Comparison of ENCODE assay signal across 9 mouse cellular contexts in the genomic region with DNA sequence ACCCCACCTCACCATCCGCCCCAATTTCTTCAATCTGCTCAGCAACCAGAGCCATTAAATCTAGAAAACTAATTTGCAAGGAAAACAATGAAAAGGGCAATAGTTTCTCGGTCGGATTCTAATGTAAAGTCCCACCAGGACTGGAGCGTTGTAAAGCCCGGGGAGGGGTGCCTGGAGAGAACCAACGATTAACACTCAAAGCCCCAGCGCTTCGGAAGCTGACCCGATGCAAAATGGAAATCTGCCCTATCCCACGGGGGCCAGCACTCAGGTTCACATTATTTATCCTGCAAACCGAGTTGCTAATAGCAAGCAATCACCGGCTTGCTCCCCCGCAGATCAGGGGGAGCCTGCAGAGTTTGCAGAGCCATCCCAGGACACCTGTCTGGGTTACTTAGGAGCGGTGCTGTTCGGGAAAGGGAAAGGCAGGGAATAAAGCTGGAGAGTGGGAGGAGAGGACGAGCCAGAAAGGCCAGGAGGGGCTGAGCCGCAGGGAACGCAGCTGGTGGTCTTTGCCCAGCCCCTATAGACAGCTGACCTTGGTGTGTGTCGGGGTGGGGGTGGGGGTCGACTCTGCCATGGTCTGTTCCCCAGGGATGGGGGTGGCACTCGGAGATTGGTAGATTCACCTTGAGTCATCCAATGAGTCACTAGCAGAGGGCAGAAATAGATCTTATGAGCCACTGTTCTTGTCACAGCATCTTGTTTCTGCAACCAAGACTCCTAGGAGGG. TPM values are rescaled to one million over a fixed set of nuclear protein-coding genes. Genes with fewer than 3 reads are reported as not detected.
A peak's percentile ranks its signal among the peaks of the same experiment; 100 is the strongest.
DNase-seq lines count a peak whose midpoint lies in the region; ATAC-seq and TF ChIP-seq lines count a peak whose summit lies in the region.
"Had no signal": no experiment of that assay in that cellular context is flagged by ENCODE, and none has a peak within 500 bp of the region (broad histone marks: within the 10 kb centered on the region; RNA-seq: fewer than 3 reads in every experiment).

No protein-coding gene starts in this region.

- no peak for TF ChIP-seq POLR2A in kidney, adult 2 months (IDR thresholded peaks at IDR 0.05; ENCODE audit: low read depth, low read length)
- TF ChIP-seq POLR2A in lung, adult 2 months (IDR thresholded peaks at IDR 0.05; ENCODE audit: borderline replicate concordance, extremely low read depth, low read depth, low read length), result no peak

- H3K4me1 ChIP-seq in kidney, embryonic 15.5 days, result peaks cover 20% of the 10 kb centered on the region
- H3K4me1 ChIP-seq in kidney, adult 2 months (ENCODE audit: control insufficient read depth, insufficient read depth, low read length), result no peaks in the 10 kb centered on the region
- H3K4me1 ChIP-seq in midbrain, embryonic 11.5 days (ENCODE audit: control insufficient read depth, insufficient read depth, low read length), result peaks cover 9% of the 10 kb centered on the region
- no peaks in the 10 kb centered on the region for H3K4me1 ChIP-seq in lung, adult 2 months (ENCODE audit: control insufficient read depth, insufficient read depth, low read length)
- H3K4me1 ChIP-seq: liver, embryonic 15.5 days had no signal

- peak overlapping the region; percentile 49 for H3K4me2 ChIP-seq in kidney, embryonic 15.5 days
- H3K4me2 ChIP-seq in midbrain, embryonic 11.5 days, result peak overlapping the region; percentile 26
- H3K4me2 ChIP-seq: liver, embryonic 15.5 days had no signal

- no peak for TF ChIP-seq CTCF in kidney, adult 2 months (conservative IDR thresholded peaks at IDR 0.05; ENCODE audit: insufficient read depth, insufficient read length, low read depth, low read length)
- TF ChIP-seq CTCF in lung, adult 2 months (IDR thresholded peaks at IDR 0.05; ENCODE audit: insufficient read depth, low read length), result no peak

- ATAC-seq in kidney, embryonic 15.5 days (replicated peaks; ENCODE audit: low FRiP score), result peak; percentile 52; the same call in 1 of the 2 replicates
- peak; percentile 70 for ATAC-seq in midbrain, embryonic 11.5 days (ENCODE audit: low FRiP score)

- H3K9ac ChIP-seq in kidney, embryonic 15.5 days, result no peak overlapping the region
- H3K9ac ChIP-seq in midbrain, embryonic 11.5 days (ENCODE audit: low read length), result 0 out of 2 replicates have a peak overlapping the region, but pooled peaks have one; percentile 2
- H3K9ac ChIP-seq: liver, embryonic 15.5 days had no signal

- no peak overlapping the region for H3K27ac ChIP-seq in kidney, embryonic 15.5 days
- no peak overlapping the region for H3K27ac ChIP-seq in kidney, adult 2 months (ENCODE audit: insufficient read depth, low read depth, low read length)
- no peak overlapping the region for H3K27ac ChIP-seq in midbrain, embryonic 11.5 days (ENCODE audit: low read depth, low read length)
- H3K27ac ChIP-seq: liver, embryonic 15.5 days had no signal

- 3% methylated on average over 21 of the region's 21 CpGs for WGBS in kidney, embryonic 15.5 days
- WGBS in kidney, adult 2 months, result 8% methylated on average over 21 of the region's 21 CpGs
- 2% methylated on average over 21 of the region's 21 CpGs for WGBS in midbrain, embryonic 11.5 days
- 19% methylated on average over 21 of the region's 21 CpGs for WGBS in lung, adult 2 months

- no peaks in the 10 kb centered on the region for H3K36me3 ChIP-seq in kidney, embryonic 15.5 days
- H3K36me3 ChIP-seq in kidney, adult 2 months (ENCODE audit: control insufficient read depth, insufficient read depth, low read length), result no peaks in the 10 kb centered on the region
- no peaks in the 10 kb centered on the region for H3K36me3 ChIP-seq in midbrain, embryonic 11.5 days (ENCODE audit: control insufficient read depth, insufficient read depth, low read length)
- H3K36me3 ChIP-seq: liver, embryonic 15.5 days had no signal

- DNase-seq in kidney, adult 2 months, result no peak
- peak; percentile 18 for DNase-seq in adrenal gland, postnatal 25 days
- peak; percentile 47 to 54 for DNase-seq in frontal cortex, postnatal 36 days (ENCODE audit: low spot score in 2 of 2)
- DNase-seq in midbrain, embryonic 11.5 days (ENCODE audit: low spot score, missing footprints), result peak; percentile 88
- no peak for DNase-seq in urinary bladder, postnatal 4 days (ENCODE audit: low spot score in 2 of 2)
- no peak for DNase-seq in lung, adult 2 months
- no peak for DNase-seq in kidney, postnatal 14 days

- H3K9me3 ChIP-seq in kidney, embryonic 15.5 days (replicated peaks), result no peaks in the 10 kb centered on the region
- no peaks in the 10 kb centered on the region for H3K9me3 ChIP-seq in midbrain, embryonic 11.5 days (ENCODE audit: control insufficient read depth, low read length)
- H3K9me3 ChIP-seq: liver, embryonic 15.5 days had no signal

- peaks cover 8% of the 10 kb centered on the region; the same call in 1 of the 2 replicates for H3K27me3 ChIP-seq in kidney, embryonic 15.5 days
- H3K27me3 ChIP-seq in kidney, adult 2 months (replicated peaks; ENCODE audit: control insufficient read depth, insufficient read depth, low read length), result no peaks in the 10 kb centered on the region
- H3K27me3 ChIP-seq in midbrain, embryonic 11.5 days (ENCODE audit: control insufficient read depth, insufficient read depth, low read length), result no peaks in the 10 kb centered on the region

- H3K4me3 ChIP-seq in kidney, embryonic 15.5 days (replicated peaks), result peak overlapping the region; percentile 12; the same call in 1 of the 2 replicates
- no peak overlapping the region for H3K4me3 ChIP-seq in kidney, adult 2 months (ENCODE audit: insufficient read depth, low read depth, low read length)
- H3K4me3 ChIP-seq in midbrain, embryonic 11.5 days (ENCODE audit: low read depth, low read length), result 0 out of 2 replicates have a peak overlapping the region, but pooled peaks have one; percentile 9
- no peak overlapping the region for H3K4me3 ChIP-seq in lung, adult 2 months (replicated peaks; ENCODE audit: extremely low read depth, low read depth, low read length)
- H3K4me3 ChIP-seq: liver, embryonic 15.5 days had no signal

RNA-seq across cellular contexts. Expression of a gene that starts 37.5 kb away (rescaled TPM):
- 0.13 TPM in 1 of 2 replicates, not detected in the other for polyA plus RNA-seq in kidney, embryonic 15.5 days (2015; fragmentation: Nextera tagmentation; extraction: Ambion mirVana)
- 0.05 TPM in 1 of 2 replicates, not detected in the other for polyA plus RNA-seq in kidney, adult 2 months (2012; rRNA removed)
- total RNA-seq in adrenal gland, postnatal 25 days (2021), result 2.1 and 2.6 TPM in 2 replicates
- 0.08 and 0.19 TPM in 2 replicates for polyA plus RNA-seq in midbrain, embryonic 11.5 days (2014; fragmentation: Nextera tagmentation; extraction: Ambion mirVana)
- polyA plus RNA-seq in lung, adult 2 months (2012; rRNA removed), result not detected in 2 replicates

RNA-seq across cellular contexts. Expression of a gene that starts 54.4 kb away (rescaled TPM):
- 53.2 and 59.6 TPM in 2 replicates for polyA plus RNA-seq in kidney, embryonic 15.5 days (2015; fragmentation: Nextera tagmentation; extraction: Ambion mirVana)
- polyA plus RNA-seq in kidney, adult 2 months (2012; rRNA removed), result 30.0 and 31.7 TPM in 2 replicates
- 6.9 and 9.0 TPM in 2 replicates for total RNA-seq in adrenal gland, postnatal 25 days (2021)
- polyA plus RNA-seq in midbrain, embryonic 11.5 days (2014; fragmentation: Nextera tagmentation; extraction: Ambion mirVana), result 8.9 and 10.5 TPM in 2 replicates
- polyA plus RNA-seq in lung, adult 2 months (2012; rRNA removed), result 56.3 and 80.9 TPM in 2 replicates

RNA-seq across cellular contexts. Expression of a gene that starts 55.8 kb away (rescaled TPM):
- not detected in 2 replicates for polyA plus RNA-seq in kidney, embryonic 15.5 days (2015; fragmentation: Nextera tagmentation; extraction: Ambion mirVana)
- not detected in 2 replicates for polyA plus RNA-seq in kidney, adult 2 months (2012; rRNA removed)
- not detected in 2 replicates for total RNA-seq in adrenal gland, postnatal 25 days (2021)
- polyA plus RNA-seq in midbrain, embryonic 11.5 days (2014; fragmentation: Nextera tagmentation; extraction: Ambion mirVana), result not detected in 2 replicates
- polyA plus RNA-seq in lung, adult 2 months (2012; rRNA removed), result not detected in 2 replicates
- polyA plus RNA-seq: liver, embryonic 15.5 days had no signal

Comparison
In these comparisons a context has a peak if more than half of its experiments do, and no peak if none do; other contexts are left out.
1. H3K4me3 ChIP-seq: peak in kidney, embryonic 15.5 days (single experiment) and midbrain, embryonic 11.5 days (single experiment); none in kidney, adult 2 months (single experiment) and lung, adult 2 months (single experiment).
2. DNase-seq: peak in adrenal gland, postnatal 25 days (single experiment), frontal cortex, postnatal 36 days (2 of 2) and midbrain, embryonic 11.5 days (single experiment); none in kidney, adult 2 months (single experiment), urinary bladder, postnatal 4 days (0 of 2), lung, adult 2 months (single experiment) and kidney, postnatal 14 days (single experiment).